Mouse (Mus musculus): ENCODE data around the gene Rem2. TPM values are rescaled to one million over a fixed set of nuclear protein-coding genes. Genes with fewer than 3 reads are reported as not detected.
A peak's percentile ranks its signal among the peaks of the same experiment; 100 is the strongest.

Gene Rem2
- total RNA-seq, 1 experiment from 2014 or later, result 2.5 TPM

DNA sequence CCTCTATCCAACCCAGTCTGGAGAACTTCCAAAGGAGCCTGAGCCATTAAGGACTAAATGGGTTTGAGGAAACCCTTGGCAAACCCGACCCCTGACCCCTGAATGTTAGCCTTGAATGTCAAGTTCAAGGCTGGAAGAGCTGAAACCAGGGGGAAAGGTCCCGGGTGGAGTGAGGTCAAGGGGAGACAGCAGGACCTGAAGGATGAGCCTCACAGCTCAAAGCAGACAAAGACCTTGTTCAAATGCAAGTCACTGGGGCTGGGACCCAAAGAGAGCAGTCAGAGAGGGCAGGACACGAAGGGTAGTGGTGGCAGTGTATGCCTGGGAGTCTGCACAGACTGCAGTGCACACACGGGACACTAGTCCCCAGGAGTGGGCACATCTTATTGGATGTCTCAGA, 34.5 kb upstream of the Rem2 start:
- no peak for ATAC-seq (replicated peaks in 1 of 2; ENCODE audit: insufficient read depth in 1 of 2, low FRiP score in 2 of 2, low TSS enrichment in 1 of 2, low read depth in 1 of 2, poor library complexity in 2 of 2, severe bottlenecking in 2 of 2)

DNA sequence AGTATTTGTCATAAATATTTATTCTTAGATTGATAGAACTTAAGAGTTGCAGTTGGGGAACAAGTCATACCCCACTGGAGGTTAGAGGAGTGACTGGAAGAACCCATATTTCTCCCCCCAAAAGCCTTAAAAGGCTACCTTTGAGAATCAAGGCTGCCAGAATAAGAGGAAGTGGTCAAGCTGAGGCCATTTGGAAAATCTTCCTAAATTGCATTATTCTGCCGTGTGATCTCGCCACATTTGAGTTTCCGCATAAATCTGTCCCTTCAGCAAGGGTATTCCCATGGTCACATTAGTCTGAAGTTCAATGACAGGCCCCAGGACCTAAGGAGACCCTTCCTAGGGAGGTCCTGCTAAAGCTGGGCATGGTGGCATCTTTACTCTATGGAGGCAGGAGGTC, 33.4 kb upstream of the Rem2 start:
- no peak for ATAC-seq (replicated peaks in 1 of 2; ENCODE audit: insufficient read depth in 1 of 2, low FRiP score in 2 of 2, low TSS enrichment in 1 of 2, low read depth in 1 of 2, poor library complexity in 2 of 2, severe bottlenecking in 2 of 2)

DNA sequence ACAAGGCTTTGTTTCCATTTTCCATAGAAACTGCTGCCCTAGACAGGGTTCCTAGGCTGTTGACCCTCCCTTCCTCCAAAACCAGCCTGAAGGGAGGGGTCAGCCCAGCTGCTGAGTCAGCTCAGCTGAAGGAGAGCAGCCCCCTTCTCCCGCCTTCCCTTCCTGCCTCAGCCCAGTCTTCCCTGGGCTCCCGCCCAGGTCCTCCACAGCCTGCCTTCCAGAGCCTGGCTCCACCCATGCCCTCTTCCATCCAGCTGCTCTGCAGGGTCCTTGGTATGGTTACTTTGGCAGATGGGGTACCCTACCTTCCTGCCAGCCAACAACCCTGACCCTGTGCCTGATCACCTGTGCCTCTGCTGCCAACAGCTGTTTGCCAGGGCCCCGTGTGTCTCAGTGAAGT, 32.7 kb upstream of the Rem2 start:
- peak in 1 of 2 experiments; percentile 20; a peak in 1 of 4 replicates for ATAC-seq (replicated peaks in 1 of 2; ENCODE audit: insufficient read depth in 1 of 2, low FRiP score in 2 of 2, low TSS enrichment in 1 of 2, low read depth in 1 of 2, poor library complexity in 2 of 2, severe bottlenecking in 2 of 2)

DNA sequence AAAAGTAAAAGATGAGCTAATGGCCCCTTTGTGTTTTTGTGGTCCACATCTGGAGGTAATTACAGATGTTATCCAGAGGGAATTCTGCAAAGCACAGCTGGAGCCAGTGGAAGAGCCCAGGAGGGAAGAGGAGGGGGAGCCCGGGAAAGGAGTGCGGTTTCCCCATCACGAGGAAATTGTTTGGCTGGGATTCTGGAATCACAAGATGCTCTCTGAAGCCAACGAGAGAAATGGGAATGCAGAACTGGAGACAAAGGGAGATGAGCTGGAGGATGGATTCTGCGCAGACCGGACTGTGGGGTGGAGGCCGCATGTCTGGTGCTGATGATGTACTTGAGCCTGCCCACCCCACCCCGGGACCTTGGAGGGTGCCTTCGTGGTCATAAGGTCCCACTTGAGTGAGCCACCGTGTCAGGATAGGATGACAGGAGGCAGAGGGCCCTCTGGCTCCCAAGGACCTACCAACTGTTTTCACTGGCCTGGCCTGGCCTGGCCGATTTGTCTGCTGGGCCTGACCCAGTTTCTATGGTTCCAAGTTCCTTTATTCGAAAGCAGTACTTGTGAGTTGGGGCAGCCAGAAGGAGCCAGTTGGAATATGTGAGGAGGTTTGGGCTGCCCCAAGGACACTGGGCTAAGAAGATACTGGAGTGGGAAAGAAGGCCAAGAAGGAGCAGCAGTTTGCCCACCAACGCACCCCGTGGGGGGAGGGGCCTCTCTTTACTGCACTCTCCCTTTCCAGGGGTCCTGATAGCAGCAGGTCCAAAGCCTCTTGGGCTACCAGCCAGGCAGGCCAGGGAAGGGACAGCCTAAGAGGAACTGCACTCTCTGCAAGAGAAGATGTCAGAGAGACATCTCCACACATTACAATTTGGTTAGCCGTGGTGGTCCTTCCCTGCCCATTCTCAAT, 31.9 kb upstream of the Rem2 start:
- ATAC-seq (replicated peaks in 1 of 2; ENCODE audit: insufficient read depth in 1 of 2, low FRiP score in 2 of 2, low TSS enrichment in 1 of 2, low read depth in 1 of 2, poor library complexity in 2 of 2, severe bottlenecking in 2 of 2), result no peak

DNA sequence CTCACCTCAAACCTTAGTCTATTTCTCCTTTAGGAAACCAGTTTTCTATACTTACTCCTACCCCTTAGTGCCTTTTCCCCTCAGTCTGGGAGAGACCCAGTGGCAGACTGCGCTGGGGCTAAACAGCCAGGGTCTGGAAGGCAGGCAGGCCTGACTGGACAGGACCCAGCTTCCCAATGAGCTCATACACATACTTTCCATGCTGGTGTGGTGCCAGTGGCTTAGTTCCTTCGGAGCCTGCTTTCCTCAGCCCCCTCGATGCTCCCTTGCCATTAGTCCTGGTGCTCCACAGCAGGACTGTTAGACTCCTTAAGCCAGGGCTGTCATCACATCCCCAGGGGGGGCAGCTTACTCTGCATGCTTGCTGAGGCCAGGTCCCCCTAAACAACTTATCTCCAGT, 30.4 kb upstream of the Rem2 start:
- no peak for ATAC-seq (replicated peaks in 1 of 2; ENCODE audit: insufficient read depth in 1 of 2, low FRiP score in 2 of 2, low TSS enrichment in 1 of 2, low read depth in 1 of 2, poor library complexity in 2 of 2, severe bottlenecking in 2 of 2)

DNA sequence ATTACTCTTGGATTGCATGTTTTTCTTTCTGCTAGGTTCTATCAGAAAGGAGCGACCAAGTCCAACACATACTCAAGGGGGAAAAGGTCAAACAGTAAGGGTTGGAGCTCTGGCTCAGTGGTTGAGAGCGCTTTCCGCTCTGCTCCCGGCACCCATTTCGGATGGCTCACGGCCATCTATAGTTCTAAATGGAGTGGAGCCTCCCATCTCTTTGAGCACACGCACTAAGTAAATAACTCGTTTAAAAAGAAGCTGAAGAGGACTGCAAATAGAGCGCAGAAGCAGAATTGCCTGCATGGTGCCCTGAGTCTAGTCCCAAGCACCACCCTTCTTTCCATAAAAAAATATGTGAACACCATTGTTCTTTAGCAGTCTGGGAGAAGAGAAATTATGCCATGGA, 22.3 kb upstream of the Rem2 start:
- no peak for ATAC-seq (replicated peaks in 1 of 2; ENCODE audit: insufficient read depth in 1 of 2, low FRiP score in 2 of 2, low TSS enrichment in 1 of 2, low read depth in 1 of 2, poor library complexity in 2 of 2, severe bottlenecking in 2 of 2)

DNA sequence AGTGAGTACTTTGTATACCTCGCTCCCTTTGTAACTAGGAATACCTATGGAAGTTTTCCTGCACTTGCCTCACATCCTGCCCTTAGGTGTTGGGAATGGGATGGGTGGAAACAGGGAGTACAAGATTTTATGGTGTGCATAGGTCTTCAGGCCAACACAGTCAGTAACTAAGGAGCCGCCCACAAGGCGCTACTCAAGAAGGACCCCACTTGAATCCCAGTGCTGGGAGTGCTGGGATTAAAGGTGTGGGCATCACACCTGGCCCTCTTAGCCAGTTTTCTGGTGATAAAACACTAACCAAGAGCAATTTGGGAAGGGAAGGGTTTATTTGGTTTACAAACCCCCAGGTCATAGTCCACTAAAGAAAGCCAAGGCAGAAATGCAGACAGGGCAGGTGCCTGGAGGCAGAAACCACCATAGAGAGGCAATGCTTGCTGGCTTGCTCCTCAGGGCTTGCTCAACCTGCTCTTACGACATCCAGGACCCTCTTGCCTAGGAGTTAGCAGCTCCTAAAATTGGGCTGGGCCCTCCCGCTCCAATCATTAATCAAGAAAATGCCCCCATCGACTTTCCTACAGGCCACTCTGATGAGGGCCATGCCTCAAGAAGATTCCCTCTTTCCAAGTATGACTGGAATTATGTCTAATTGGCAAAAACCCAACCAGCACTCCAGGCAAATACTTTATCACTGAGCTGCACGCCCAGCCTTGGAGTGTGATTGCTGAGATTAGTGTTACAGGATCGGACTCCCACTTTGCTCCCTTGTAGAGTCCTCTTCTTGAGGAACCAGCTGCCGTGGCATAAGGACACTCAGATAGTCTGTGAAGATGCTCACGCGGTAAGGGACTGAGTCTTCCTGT, 21.0 kb upstream of the Rem2 start:
- no peak for ATAC-seq (replicated peaks in 1 of 2; ENCODE audit: insufficient read depth in 1 of 2, low FRiP score in 2 of 2, low TSS enrichment in 1 of 2, low read depth in 1 of 2, poor library complexity in 2 of 2, severe bottlenecking in 2 of 2)

DNA sequence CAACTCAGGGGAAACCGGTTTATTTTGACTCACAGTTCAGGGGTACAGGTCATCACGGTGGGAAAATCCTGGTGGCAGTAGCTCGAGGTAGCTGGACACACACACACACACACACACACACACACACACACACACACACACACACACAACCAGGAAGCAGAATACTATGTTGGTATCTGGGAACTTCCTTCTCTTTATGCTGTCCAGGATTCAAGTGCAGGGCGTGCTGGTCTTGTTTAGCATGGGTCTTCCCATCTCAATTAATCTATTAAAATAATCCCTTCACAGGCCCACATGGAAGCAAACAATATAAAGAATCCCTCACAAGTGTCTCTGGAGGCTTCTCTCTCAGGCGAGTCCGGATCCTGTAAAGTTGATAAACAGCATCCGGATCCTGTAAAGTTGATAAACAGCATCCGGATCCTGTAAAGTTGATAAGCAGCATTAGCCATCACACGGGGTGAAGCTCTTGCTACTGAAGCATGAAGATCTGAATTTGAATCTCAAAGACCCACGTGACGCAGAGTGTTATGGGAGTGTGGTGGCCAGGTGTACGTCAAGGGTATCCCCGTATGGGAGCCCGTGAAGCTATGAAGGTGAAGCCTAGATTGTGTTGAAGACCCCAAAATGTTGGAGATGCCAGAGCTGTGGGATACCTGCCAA, 17.9 kb upstream of the Rem2 start:
- no peak for ATAC-seq (replicated peaks in 1 of 2; ENCODE audit: insufficient read depth in 1 of 2, low FRiP score in 2 of 2, low TSS enrichment in 1 of 2, low read depth in 1 of 2, poor library complexity in 2 of 2, severe bottlenecking in 2 of 2)

DNA sequence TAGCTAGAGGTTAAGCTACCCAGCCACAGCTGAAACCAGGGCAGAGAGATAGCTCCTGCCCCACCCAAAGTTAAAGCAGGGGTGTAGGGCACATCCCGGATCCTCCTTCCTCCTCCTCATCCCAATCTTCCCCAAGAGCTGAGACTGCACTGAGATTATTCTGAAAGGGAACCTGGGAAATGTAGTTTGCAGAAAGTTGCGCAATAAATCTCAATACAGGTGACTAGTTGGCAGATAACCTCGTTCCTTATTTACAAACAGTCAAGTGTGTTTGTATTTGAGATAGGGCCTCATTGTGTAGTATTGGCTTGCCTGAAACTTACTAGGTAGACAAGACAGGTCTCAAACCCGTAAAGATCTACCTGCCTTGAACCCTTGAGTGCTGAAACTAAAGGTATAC, 13.8 kb upstream of the Rem2 start:
- ATAC-seq (replicated peaks in 1 of 2; ENCODE audit: insufficient read depth in 1 of 2, low FRiP score in 2 of 2, low TSS enrichment in 1 of 2, low read depth in 1 of 2, poor library complexity in 2 of 2, severe bottlenecking in 2 of 2), result no peak

DNA sequence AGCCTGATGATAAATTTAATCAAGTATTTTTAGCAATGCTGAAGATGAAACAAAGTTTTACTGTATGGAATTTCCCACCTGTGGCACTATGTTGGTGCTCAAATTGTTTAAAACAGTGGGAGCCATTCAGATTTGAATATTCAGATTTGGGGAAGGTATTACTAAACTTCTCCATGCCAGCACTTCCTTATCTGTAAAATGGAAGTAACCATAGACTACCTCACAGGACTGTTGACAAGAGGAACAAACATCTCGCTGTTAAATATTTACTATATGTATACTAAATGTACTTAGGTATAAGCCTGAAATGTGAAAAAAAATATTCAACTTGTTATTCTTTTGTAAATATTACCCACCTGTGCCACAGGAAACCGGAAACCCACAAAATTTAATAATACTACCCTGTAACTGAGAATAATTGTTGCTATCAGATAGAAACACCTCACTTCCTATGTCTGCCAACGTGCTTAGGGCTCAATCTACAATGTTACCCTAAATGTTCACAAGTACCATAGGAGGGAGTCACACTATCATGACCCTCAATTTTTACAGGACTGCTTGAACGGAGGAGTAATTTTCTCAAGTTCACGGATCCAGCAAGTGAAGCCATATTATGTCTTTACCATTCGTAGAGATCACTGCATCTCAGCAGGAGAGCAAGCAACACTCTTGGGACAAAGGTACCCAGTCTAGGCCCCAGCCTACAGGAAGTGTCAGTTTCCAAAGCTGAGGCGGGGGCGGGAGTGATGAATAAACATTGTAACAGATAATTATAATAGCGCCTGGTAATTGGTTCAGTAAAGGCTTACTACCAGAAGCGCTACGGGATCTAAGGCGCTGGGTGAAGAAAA, 12.6 kb upstream of the Rem2 start:
- ATAC-seq (replicated peaks in 1 of 2; ENCODE audit: insufficient read depth in 1 of 2, low FRiP score in 2 of 2, low TSS enrichment in 1 of 2, low read depth in 1 of 2, poor library complexity in 2 of 2, severe bottlenecking in 2 of 2), result peak; percentile 20 to 42; a peak in 3 of 4 replicates

DNA sequence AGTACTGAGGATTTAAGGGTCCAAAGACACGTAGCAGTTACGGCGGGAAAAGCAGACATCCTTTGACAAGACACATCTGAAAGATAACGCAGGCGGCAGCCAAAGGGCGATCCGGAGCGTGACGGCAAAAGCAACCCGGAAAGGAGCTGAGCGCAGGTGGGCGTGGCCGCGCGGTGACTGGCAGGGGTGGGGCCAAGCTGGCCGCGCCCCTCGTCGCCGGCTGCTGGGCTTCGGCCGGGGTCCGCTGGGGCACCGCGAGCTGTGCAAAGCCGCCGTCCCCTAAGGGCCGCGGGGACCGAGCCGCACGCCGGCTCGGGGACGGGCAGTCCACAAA, 12.0 kb upstream of the Rem2 start, which contains the start of gene Lrp10:
Gene Lrp10 (plus strand): TSS at position 179 of the 334 bp plus-strand sequence.
- ATAC-seq (replicated peaks in 1 of 2; ENCODE audit: insufficient read depth in 1 of 2, low FRiP score in 2 of 2, low TSS enrichment in 1 of 2, low read depth in 1 of 2, poor library complexity in 2 of 2, severe bottlenecking in 2 of 2), result peak; percentile 68 to 85

DNA sequence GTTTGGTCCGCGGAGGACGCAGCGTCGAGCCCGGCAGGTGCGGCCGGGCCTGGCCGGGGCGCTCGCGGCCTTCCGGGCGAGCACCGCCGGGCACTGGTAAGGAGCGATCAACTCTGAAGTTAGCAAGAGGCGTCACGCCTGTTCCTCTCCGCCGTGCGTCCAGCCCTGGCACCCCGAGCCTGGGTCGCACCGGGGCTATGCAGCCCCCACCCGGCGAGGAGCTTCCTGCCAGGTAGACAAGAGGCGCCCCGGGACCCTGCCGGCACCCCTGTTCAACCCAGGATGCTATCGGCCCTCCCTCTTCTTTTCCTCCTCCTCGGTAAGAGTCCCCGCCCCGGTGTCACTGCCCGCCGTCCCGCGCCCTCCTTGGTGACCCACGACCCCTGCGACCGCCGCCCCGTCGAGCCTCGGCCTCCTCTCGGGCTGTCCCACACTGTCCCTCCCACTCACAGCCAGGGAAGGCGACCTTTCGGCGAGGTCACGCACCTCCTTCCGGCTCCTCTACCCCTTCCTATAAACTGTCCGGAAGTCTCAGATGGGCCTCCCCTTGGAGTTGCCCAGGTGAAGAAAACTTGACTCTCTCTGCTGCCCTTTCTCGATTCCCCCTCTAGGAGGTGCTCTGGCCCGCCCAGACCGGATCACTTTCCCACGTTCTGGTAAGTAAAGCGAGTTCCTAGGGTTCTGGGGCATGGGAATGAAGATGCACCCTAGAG, 11.5 kb upstream of the Rem2 start:
- ATAC-seq (replicated peaks in 1 of 2; ENCODE audit: insufficient read depth in 1 of 2, low FRiP score in 2 of 2, low TSS enrichment in 1 of 2, low read depth in 1 of 2, poor library complexity in 2 of 2, severe bottlenecking in 2 of 2), result peak; percentile 67 to 75

DNA sequence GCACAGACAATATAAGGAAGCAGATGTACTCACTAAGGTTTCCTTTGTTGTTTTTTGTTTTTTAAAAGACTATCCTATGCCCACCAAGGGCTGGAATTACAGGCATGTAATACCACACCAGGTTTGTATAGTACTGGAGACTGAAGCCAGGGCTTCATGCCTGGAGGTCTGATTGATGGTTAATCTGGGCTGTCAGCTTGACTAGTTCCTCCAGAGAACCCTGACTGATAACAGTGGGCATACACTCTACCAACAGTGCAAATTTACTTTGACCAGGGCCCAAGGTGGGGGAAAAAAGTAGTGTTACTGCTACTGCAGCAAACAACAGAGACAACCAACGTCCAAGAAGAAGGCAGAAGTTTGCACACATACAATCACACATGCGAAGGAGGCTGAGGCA, 4.4 kb upstream of the Rem2 start:
- no peak for ATAC-seq (replicated peaks in 1 of 2; ENCODE audit: insufficient read depth in 1 of 2, low FRiP score in 2 of 2, low TSS enrichment in 1 of 2, low read depth in 1 of 2, poor library complexity in 2 of 2, severe bottlenecking in 2 of 2)

DNA sequence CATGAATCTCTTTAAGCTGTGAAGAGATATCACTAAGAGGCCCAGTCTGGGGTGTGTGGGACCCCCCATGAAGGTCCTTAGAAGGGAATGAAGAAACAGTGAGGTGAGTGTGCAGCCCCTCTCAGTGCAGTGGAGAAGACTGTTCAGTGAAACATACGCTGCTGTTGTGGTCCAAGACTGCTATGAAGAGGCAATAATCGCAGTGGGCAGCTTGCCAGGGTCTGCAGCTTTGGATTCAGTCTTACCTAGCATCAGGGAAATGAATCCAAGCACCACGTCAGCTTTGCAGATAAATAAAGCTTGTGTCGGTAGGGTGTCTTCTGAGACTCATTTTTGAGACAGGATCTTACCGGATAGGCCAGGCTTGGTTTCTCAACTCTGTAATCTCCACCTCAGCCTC, 3.2 kb upstream of the Rem2 start:
- ATAC-seq (replicated peaks in 1 of 2; ENCODE audit: insufficient read depth in 1 of 2, low FRiP score in 2 of 2, low TSS enrichment in 1 of 2, low read depth in 1 of 2, poor library complexity in 2 of 2, severe bottlenecking in 2 of 2), result no peak

DNA sequence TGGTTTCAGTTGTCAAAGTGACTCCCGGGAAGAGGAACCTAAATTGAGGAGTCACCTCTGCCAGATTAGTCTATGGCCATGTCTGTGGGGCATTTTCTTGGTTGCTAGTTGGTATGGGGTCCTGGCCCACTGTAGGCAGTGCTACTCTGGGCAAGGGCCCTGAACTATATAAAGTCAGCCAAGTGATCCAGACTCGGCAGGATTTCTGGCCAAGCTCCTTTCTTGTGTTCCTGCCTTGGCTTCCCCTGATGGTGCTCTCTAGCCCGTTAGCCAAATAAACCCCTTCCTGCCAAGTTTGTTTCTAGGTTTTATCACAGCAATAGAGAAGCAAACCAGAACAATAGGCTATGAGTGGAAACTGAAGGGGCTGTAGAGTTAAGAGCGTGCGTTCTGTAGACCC, 1.2 kb upstream of the Rem2 start:
- ATAC-seq (replicated peaks in 1 of 2; ENCODE audit: insufficient read depth in 1 of 2, low FRiP score in 2 of 2, low TSS enrichment in 1 of 2, low read depth in 1 of 2, poor library complexity in 2 of 2, severe bottlenecking in 2 of 2), result no peak

DNA sequence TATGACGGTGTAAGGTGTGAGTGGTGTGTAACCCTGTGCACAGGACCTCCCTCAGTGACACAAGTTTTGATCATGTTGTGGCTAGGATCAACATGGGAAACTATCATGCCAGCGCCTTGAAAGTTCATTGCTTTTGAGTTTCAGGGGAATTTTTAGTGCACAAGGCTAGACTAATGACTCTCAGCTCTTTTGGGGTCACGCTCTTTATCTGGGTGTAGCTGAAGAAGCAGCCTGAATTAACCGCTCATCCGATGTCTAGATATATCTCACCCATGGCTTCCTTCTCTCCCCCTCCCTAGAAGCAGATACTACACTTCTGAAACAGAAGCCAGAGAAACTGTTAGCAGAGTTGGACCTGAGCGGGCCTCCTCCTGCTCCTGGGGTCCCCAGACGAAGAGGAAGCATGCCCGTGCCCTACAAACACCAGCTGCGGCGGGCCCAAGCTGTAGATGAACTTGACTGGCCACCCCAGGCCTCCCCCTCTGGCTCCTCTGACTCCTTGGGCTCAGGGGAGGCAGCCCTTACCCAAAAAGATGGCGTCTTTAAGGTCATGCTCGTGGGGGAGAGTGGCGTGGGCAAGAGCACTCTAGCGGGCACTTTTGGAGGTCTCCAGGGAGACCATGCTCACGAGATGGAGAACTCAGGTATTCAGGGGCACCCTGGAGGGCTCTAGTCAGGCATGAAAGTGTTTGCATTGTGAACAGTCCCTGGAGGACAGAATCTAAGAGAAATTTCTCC, 1.4 kb downstream of the Rem2 start:
- ATAC-seq (replicated peaks in 1 of 2; ENCODE audit: insufficient read depth in 1 of 2, low FRiP score in 2 of 2, low TSS enrichment in 1 of 2, low read depth in 1 of 2, poor library complexity in 2 of 2, severe bottlenecking in 2 of 2), result no peak
